Mouse (Mus musculus) ovary, postnatal 10 days (tissue): ENCODE measurements around the gene Cgrrf1.
A peak's percentile ranks its signal among the peaks of the same experiment; 100 is the strongest.
"Not testable (repeated sequence)": the region's sequence is repeated elsewhere in the genome, so short reads cannot be mapped to it uniquely, and the experiment has no call there.

Experiments used
- DNase-seq: peaks from one replicate; pipeline ENCODE4 v3.0.0; 2022; ENCODE audit warnings: low spot score

Gene Cgrrf1

GRCm38 (mm10) chr14:46831837-46832333 is at the start of gene Cgrrf1:
Cgrrf1 (plus strand) TSS chr14:46832125.
- peak; percentile 84 for DNase-seq

DNA sequence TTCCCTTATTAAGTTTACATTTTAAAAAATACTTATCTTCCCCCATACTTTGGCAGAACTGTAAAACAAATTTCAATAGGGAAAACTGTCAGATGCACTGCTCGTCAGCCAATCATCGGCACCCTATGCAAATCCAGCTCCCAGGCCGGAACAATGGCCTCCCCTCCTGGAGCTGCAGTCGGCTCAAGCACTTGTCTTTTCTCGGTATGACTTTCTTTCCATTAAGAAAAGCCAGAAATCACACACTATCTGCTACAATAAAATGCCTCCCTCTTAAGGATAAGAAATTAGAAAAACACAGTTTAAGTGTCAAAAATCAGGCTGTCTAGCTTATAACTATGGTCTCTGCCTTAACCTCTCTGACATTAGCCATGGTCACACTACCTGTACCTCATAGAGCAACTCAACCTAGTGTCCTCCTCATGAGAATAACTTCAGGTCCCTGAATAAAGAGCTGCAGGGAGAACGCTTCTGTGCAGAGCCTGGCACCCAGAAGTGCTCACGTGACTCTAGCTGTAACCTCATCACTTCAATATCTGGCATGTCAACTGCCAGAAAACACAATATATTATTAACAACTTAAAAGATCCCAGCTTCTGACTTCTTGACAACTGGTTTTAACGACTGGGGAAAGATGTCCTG is 49.6 kb upstream of the Cgrrf1 start:
- DNase-seq: no peak

- DNase-seq: no peak
These were observed 48.5 kb upstream of the Cgrrf1 start for GRCm38 (mm10) chr14:46783327-46783926.

- no peak for DNase-seq
These were observed 46.7 kb upstream of the Cgrrf1 start for GRCm38 (mm10) chr14:46785247-46785646.

DNA sequence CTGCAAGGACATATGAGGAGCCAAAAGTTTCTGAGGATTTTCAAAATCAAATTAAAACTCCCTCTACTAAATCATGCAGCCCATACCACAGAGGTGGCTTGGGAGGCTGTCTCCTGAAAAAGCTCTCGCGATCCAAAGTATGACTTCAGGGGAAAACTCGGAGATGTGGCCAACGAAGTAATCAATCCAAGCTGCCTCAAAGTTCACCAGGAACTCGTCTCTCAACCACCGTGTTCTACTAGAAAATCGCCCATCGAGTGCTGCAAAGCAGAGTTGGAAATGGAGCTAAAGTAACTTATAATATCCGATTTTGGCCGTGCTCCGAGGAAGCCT is 44.5 kb upstream of the Cgrrf1 start:
- no peak for DNase-seq

- DNase-seq: peak; percentile 87
These were observed 44.0 kb upstream of the Cgrrf1 start, which contains the start of gene Cnih1 for GRCm38 (mm10) chr14:46787787-46788504. Cnih1 (minus strand) TSS chr14:46788411.

GRCm38 (mm10) chr14:46788505-46788901 is 43.4 kb upstream of the Cgrrf1 start:
- DNase-seq: no peak

- no peak for DNase-seq
These were observed 41.6 kb upstream of the Cgrrf1 start for GRCm38 (mm10) chr14:46790303-46790702.

GRCm38 (mm10) chr14:46790723-46791122 is 41.2 kb upstream of the Cgrrf1 start:
- no peak for DNase-seq

GRCm38 (mm10) chr14:46794157-46794556 is 37.8 kb upstream of the Cgrrf1 start:
- no peak for DNase-seq

- no peak for DNase-seq
These were observed 31.1 kb upstream of the Cgrrf1 start for GRCm38 (mm10) chr14:46800684-46801345.

- no peak for DNase-seq
These were observed 28.7 kb upstream of the Cgrrf1 start for GRCm38 (mm10) chr14:46803259-46803658.

DNA sequence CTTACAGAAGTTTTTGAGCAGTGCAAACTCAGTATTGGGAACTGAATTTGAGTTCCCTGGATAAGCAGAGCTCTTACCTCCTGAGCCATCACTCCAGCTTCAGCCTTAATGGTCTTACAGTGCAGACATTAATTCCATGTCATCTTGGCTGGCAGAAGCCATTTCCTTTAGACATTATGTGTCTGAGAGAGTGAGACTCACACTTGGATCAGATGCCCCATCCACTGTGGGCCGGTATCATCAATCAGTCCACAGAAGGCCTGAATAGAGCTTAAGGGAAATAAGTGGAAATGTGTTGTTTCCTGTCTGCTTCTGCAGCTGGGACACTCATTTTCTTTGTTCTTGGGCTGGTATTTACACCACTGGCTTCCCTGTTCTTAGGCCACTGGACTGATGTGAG is 28.1 kb upstream of the Cgrrf1 start:
- DNase-seq: no peak

- no peak for DNase-seq
These were observed 25.7 kb upstream of the Cgrrf1 start for GRCm38 (mm10) chr14:46806186-46806585.

GRCm38 (mm10) chr14:46807927-46808326 is 24.0 kb upstream of the Cgrrf1 start:
- no peak for DNase-seq

DNA sequence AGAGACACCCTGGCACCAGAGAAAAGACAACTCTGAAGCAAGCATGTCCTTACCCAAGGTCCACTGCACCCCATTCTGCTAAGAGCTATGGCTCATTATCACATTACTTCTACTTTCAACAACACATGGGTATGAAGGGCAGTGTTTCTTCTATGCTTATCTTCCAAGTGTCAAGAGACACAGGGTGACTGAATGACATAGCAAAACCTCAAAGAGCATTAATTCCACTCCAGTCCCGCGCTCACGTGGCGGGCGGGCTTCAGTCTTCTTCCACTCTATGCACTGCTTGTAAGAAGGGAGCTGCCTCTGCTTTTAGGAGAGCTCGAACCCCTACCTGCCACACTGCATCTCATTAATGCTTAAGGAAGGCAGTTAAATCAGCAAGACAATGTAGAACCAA is 16.3 kb upstream of the Cgrrf1 start:
- DNase-seq: no peak

DNA sequence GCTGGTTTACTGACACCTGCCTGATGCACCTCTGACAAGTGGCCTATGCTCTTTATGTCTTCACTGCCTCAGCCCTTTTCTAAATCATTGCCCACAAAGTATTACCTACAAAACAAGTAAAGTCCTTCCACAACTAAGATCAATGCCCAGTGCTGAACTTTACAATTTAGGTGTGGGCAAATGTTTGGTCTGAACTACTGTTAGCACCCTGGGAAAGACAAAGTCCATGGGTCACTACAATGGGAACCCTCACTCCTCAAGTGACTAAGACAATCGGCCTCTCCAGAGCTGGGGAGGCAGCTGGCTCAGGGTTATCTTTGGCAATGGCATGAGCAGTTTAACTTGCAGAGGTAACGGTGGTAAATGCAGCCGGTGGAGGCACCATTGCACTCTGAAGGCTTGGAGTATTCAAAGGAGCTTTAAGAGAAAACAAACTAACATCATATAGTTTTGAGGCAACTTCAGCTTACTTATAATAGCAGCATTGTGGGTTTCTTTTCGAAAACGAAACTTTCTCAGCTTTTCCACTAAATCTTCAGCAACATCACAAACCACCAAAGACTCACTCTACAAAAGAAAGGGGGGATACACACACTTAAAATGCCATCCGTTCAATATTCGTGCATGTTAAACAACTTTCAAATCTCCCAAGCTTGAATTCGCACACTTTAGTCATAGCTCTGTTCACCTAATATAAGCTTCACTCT is 14.9 kb upstream of the Cgrrf1 start:
- DNase-seq: no peak

DNA sequence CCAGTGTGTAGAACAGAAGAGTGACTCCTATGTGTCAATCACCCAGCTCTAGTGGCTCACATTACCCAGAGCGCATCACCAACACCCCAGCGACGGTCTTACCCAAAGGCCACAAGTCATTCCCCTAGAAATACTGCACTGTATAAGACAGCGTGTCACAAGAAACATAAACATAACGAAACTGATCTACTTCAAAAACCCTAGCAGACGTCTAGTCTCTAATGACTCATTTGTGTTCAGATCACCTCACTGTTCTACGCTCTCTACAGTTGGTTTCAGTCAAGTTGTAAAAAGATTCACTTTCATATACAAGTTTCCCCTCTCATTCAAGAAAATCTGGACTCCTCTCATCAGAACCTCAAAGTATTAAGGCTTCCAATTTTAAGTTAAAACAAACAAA is 13.2 kb upstream of the Cgrrf1 start:
- no peak for DNase-seq

- not testable (repeated sequence) for DNase-seq
These were observed 12.0 kb upstream of the Cgrrf1 start for GRCm38 (mm10) chr14:46819961-46820360.

DNA sequence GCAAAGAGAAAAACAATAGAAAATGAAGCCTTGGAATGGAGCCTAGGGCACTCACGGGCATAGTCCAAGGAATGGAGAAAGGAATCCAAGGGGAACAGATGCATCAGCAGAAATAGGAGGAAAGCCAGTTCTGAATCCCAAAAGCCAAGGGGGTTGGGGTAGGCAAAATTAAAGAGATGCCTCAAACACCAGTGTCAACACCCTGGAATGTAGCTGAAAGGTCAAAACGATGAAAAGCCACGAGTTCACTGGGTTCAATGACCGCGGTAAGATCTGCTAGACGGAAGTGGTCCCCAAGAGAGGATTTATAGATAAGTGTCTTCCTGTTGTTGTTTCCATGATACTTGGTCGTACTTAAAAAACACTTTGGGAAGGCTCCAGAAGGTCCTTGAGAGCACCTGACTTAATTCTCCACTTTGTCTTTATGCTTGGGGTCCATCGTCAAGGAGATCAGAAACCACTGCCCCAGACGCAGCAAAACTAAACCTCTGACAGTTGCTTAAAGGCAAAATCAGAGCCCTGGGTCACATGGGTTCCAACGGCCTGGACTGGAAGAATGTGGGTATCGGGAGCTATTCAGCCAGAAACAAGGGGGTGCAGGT is 10.6 kb upstream of the Cgrrf1 start:
- DNase-seq: no peak

- DNase-seq: peak; percentile 96
These were observed 9.8 kb upstream of the Cgrrf1 start, which contains the start of gene Gmfb for GRCm38 (mm10) chr14:46821873-46822716. Gmfb (minus strand) TSS chr14:46822242.
